Mouse (Mus musculus) liver, adult 2 months (tissue): ENCODE measurements around the gene Wbp11.

Source experiments
- CTCF ChIP-seq: fragments of 200-500 bp; IDR thresholded peaks from 2 replicates; pipeline ENCODE4 v1.5.1; 2011; ENCODE audit warnings: low read depth, low read length, control low read depth
- POLR2A ChIP-seq: fragments of 200-500 bp; IDR thresholded peaks from 2 replicates; pipeline ENCODE4 v1.6.1; 2011; ENCODE audit warnings: low read length, control low read depth; ENCODE audit not compliant: insufficient read depth; ENCODE audit errors: extremely low read depth

- no peak; the same call in 1 of the 2 replicates for TF ChIP-seq CTCF
- TF ChIP-seq POLR2A: no peak
Measured at GRCm38 (mm10) chr6:136813117-136813516, 14.9 kb downstream of the Wbp11 start.
